Mouse (Mus musculus) right cerebral cortex, postnatal 4 days (tissue): ENCODE measurements at regions not wholly inside any gene's neighbourhood (a gene's known extent, or its start where the extent isn't known, plus 50 kb on each side); places are given as distances from the start of the nearest gene placed in this dataset.

ENCODE experiments used
- DNase-seq: peaks from one replicate; pipeline ENCODE4 v3.0.0-alpha.2; 2022

GRCm38 (mm10) chr4:55282474-55282873 is 67.4 kb upstream of the Rad23b start:
- no peak for DNase-seq

GRCm38 (mm10) chr4:55284722-55285225 is 65.1 kb upstream of the Rad23b start:
- no peak for DNase-seq

DNA sequence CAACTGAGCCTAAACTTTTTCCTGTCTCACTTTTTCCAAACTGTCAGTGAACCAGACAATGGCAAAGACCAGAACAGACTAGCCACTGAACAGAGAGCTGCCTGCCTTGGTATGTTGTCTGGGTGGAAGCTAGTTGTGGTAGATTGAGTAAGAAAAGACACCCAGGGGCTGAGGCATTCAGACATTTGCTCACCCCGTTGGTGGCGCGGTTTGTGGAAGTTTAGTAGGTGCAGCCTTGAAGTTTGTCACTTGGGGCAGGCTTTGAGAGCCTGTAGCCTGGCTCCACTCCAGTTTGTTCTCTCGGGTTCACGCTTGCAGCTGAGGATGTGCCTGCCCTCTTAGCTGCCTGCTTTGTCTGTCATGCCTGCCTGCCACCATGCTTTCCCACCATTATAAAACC is 64.2 kb upstream of the Rad23b start:
- no peak for DNase-seq

DNA sequence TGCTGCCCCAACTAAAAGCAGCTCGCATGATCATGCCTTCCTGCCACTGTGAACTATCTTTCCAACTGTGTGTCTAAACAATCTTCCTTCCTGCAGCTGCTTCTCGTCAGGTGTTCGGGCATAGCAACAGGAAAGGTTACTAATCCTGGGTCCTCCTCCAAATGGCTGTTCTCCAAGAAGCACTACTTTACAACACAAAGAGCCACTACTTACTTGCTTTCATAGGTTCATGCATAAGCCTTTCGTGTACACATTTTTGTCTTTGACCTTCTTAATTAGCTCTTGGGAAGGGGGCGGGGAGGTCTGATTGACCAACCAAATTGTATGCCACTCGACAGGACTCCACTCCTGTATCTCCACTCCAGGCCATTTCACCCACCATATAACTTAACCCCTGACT is 61.4 kb upstream of the Rad23b start:
- no peak for DNase-seq

GRCm38 (mm10) chr4:55292277-55292676 is 57.6 kb upstream of the Rad23b start:
- peak; percentile 24 for DNase-seq

- DNase-seq: no peak
Measured at GRCm38 (mm10) chr4:55292701-55293100, 57.1 kb upstream of the Rad23b start.

DNA sequence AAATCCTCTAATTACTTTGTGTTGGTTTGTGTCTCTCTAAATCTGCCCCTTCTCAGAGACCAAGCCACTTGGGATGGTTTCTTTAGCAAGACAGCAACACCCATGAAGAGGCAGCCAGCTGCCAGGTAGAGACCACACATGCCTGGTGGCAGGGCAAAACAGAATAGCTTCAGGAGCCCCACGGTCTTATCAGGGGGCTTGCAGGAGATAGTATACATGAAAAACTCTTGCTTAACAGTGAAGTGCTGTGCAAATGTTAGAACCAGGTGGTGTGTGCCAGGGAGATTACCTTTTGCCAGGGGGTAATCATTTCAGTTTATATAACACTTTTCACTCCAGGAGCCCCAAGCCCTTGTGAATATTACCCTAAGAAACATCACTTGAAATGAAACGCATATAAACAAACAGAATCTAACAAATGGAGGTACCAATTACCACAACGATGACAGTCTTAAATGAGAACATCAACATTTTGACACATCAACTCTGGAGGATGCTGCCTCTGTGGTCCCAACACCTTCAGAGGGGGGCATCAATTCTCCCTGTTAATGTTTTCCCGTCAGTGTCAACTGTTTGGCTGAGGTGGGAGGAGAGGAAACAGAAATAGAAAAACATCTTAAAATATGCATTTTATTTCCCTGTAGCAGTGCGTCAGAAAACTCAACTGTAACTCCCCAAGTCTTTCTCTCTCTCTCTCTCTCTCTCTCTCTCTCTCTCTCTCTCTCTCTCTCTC is 56.3 kb upstream of the Rad23b start:
- DNase-seq: no peak

DNA sequence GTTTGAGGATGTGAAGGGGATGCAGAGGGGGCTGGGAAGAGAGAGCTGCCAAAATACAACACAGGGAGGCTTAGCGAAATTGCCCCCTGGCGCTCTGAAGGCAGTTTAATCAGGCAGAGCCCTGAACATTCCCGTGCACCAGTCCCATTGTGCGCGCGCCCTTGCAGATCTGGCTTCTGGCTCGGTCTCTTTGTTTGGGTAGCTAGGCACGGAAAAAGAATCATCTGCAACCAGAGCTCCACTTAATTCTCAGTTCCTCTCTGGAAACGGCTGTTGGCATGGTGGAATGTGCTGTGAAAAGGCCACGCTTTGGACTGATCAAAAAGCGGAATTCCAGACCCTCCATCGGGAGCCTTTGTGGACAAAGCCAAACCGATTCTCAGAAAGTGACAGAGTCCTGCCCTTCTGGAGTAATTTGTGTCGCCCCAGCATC is 55.6 kb upstream of the Rad23b start:
- DNase-seq: peak; percentile 60

DNA sequence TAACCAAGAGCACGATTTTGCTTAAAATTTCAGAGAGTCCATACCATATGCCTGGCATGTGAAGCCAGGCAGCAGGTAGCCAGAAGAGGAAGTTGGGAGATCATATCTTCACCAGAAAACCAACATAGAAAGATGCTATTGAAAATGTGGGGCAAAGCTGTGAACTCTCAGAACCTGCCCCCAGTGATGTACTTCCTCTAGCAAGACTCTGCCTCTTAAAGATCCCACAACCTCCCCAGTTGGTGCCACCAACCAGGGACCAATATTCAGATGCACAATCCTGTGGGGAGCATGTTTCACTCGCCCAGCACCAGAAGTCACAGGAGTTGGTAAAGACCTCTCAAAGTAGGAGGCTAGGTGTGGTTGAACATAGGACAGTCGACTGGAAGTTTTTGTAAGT is 52.0 kb upstream of the Rad23b start:
- DNase-seq: no peak
